Mouse (Mus musculus): ENCODE measurements at regions not wholly inside any gene's neighbourhood (a gene's known extent, or its start where the extent isn't known, plus 50 kb on each side); places are given as distances from the start of the nearest gene placed in this dataset.

GRCm38 (mm10) chr10:72593049-72593448 is 61.6 kb upstream of the Zwint start:
- 95% methylated on average over 1 of the region's 1 CpGs for WGBS
- DNase-seq (ENCODE audit: low spot score) = no peak

More at GRCm38 (mm10) chr10:72593049-72593448, 61.6 kb upstream of the Zwint start:
- Histone ChIP-seq H3K9ac (no peak overlapping the region), H3K4me1 (replicated peaks; ENCODE audit: control insufficient read depth, insufficient read depth, low read length) (no peaks in the 10 kb centered on the region), H3K4me2 (replicated peaks) (no peak overlapping the region), H3K9me3 (ENCODE audit: control insufficient read depth, low read length) (no peaks in the 10 kb centered on the region), H3K27me3 (ENCODE audit: control insufficient read depth, insufficient read depth, low read length) (no peaks in the 10 kb centered on the region), H3K27ac (no peak overlapping the region), H3K36me3 (replicated peaks; ENCODE audit: control insufficient read depth, insufficient read depth) (no peaks in the 10 kb centered on the region), H3K4me3 (replicated peaks; ENCODE audit: low read length) (no peak overlapping the region)
- ATAC-seq (ENCODE audit: low FRiP score) = no peak

Measured in hindbrain, embryonic 14.5 days (tissue).